Mouse (Mus musculus): ENCODE measurements around the gene Tomm20.
"Not testable (repeated sequence)": the region's sequence is repeated elsewhere in the genome, so short reads cannot be mapped to it uniquely, and the experiment has no call there.

The Tomm20 gene

GRCm38 (mm10) chr8:126945730-126946163 is at the start of gene Tomm20:
Gene Tomm20, minus strand, starts transcription at chr8:126945844.
- DNase-seq (ENCODE audit: low read depth, low spot score), result peak; percentile 96

GRCm38 (mm10) chr8:126994506-126994905 is 48.9 kb upstream of the Tomm20 start:
- DNase-seq (ENCODE audit: low read depth, low spot score), result no peak

- DNase-seq (ENCODE audit: low read depth, low spot score), result no peak
Measured at GRCm38 (mm10) chr8:126989363-126990153, 43.9 kb upstream of the Tomm20 start.

DNA sequence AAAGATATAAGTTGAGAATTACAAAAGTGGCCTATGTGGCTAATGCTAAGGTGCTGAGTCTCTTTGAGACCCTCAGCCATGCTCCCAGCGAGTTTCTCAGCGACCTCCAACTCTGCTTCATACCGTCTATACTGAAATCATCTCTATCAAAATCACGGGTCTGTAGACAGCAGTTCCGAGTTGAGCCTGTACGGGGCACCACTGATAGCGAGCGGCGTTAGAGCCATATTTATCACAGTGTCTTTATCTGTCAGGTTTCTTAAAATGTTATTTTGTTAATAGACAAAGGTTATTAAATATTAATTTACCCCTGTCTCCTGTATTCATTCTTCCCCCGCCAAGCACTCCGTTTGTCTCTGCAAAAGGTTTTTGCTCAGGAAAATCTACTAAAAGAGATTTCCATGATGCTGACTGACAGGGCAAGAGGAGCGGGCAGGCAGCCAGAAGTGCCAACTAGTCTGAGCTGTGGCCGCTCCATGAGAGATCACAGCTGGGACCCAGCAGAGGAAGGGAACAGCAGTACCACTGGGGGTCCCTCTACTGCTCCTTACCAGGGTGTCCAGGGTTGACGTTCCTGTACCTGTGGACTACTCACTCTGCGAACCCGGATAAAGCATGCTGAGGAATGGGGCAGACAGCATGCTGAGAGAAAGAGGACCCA is 42.8 kb upstream of the Tomm20 start:
- no peak for DNase-seq (ENCODE audit: low read depth, low spot score)

- peak; percentile 82 for DNase-seq (ENCODE audit: low read depth, low spot score)
Measured at GRCm38 (mm10) chr8:126986495-126986894, 40.9 kb upstream of the Tomm20 start.

DNA sequence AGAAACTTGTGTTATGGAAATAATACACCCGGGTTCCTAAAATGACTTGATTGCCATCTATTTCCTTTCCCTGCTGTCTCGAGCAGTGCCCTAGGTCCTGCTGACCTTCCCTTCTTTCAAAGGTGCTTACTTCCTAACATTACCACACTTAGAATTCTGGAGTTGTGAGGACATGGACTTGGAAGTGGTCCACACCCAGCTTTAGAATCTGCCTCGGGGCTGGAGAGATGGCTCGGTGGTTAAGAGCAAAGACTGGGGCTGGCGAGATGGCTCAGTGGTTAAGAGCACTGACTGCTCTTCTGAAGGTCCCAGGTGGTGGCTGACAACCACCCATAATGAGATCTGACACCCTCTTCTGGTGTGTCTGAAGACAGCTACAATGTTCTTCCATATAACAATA is 34.4 kb upstream of the Tomm20 start:
- DNase-seq (ENCODE audit: low read depth, low spot score), result no peak

- no peak for DNase-seq (ENCODE audit: low read depth, low spot score)
Measured at GRCm38 (mm10) chr8:126979091-126979920, 33.7 kb upstream of the Tomm20 start.

- DNase-seq (ENCODE audit: low read depth, low spot score), result not testable (repeated sequence)
Measured at GRCm38 (mm10) chr8:126978535-126978934, 32.9 kb upstream of the Tomm20 start.

GRCm38 (mm10) chr8:126978028-126978427 is 32.4 kb upstream of the Tomm20 start:
- DNase-seq (ENCODE audit: low read depth, low spot score), result no peak

- DNase-seq (ENCODE audit: low read depth, low spot score), result no peak
Measured at GRCm38 (mm10) chr8:126976608-126977348, 31.1 kb upstream of the Tomm20 start.

GRCm38 (mm10) chr8:126975706-126976105 is 30.1 kb upstream of the Tomm20 start:
- peak; percentile 41 for DNase-seq (ENCODE audit: low read depth, low spot score)

DNA sequence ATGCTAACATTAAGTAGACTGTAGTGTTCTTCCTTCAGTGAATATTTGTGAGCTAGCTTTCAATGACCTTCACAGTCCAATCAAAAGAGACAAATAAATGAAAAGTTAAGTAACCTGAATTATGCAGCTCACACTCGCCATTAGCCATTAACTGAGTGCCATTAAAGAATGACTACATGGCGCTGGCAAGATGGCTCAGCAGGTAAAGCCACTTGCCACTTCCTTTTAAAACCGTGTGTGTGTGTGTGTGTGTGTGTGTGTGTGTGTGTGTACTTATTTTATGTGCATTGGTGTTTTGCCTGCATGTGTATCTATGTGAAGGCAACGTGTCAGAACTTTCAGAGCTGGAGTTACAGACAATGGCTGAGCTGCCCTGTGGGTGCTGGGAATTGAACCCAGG is 28.9 kb upstream of the Tomm20 start:
- no peak for DNase-seq (ENCODE audit: low read depth, low spot score)

DNA sequence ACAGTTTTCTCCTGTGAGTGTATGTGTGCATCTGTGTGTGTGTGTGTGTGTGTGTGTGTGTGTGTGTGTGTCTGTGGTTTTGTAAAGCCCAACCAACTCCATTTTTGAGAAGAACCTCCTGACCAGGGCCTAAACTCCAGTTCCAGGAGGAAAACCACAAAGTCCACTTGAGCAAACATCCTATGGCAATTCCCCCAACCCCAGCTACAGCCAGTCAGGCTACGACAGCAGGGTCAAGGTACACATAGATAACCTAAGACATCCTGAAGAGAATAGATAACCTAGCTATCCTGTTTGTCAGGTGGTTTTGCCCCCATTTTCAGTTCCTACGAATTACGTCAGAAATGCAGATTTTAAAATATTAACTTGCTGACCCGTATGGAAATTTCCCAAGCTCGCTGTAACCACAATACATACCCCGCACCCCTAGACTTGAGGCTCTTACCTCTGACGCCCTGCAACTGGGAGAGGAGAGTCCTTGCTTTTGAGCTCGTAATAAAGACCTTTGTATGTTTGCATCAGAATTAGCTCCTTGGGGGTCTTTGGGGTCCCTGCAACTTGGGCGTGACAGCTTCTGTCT is 28.1 kb upstream of the Tomm20 start:
- no peak for DNase-seq (ENCODE audit: low read depth, low spot score)

DNA sequence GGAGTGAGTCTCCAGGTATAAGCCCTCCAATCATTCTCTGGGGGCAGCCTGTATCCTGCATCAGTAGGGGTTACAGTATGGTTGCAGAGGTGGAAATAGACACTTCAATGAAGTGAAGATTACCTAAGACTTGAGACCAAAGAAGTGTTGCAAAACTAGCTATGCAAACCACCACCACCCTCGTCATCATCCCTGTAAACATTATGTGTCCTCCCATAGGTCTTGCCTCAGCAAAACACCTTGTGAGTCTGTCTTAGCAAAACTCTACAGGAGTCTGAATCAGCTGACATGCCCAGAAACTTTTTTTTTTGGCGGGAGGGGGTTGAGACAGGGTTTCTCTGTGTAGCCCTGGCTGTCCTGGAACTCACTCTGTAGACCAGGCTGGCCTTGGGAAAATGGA is 27.0 kb upstream of the Tomm20 start:
- no peak for DNase-seq (ENCODE audit: low read depth, low spot score)

- no peak for DNase-seq (ENCODE audit: low read depth, low spot score)
Measured at GRCm38 (mm10) chr8:126972102-126972501, 26.5 kb upstream of the Tomm20 start.

DNA sequence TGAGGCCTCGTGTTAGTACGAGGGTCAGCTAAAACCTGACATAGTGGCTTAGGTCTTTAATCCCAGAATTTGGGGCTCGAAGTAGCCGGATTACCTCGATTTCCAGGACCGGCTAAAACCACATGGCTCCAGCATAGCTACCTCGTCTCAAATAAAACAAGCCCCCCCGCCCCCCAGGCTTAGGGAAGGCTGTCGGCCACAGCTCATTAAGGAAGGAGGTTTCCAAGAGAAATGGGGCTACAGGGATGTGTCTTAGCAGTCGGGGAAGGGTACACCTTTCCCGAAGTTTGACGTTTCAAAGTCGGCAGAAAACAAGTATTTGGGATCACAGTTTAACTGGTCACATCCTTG is 25.6 kb upstream of the Tomm20 start:
- no peak for DNase-seq (ENCODE audit: low read depth, low spot score)

GRCm38 (mm10) chr8:126970579-126971313 is 25.1 kb upstream of the Tomm20 start, which contains the start of gene Rbm34:
Gene Rbm34, minus strand, starts transcription at chr8:126971071.
- peak; percentile 91 for DNase-seq (ENCODE audit: low read depth, low spot score)

DNA sequence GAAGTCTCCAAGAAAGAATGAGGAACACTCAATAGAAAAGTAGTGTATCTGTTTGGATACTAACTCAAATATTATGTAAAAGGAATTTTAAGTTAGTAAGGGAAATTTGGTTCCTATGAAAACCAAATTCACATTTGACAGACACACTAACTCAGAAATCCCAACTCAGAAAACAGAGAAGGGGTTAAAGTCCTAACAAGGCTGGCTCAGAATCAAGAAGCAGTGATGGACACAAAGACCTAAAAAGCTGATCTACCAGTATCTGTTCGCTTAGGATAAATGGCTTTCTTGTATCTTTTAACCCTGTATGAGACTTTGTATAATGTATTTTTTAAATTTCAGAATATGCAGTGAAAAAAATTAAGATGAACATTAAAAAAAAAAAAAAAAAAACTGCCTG is 23.9 kb upstream of the Tomm20 start:
- no peak for DNase-seq (ENCODE audit: low read depth, low spot score)

GRCm38 (mm10) chr8:126968107-126968506 is 22.5 kb upstream of the Tomm20 start:
- no peak for DNase-seq (ENCODE audit: low read depth, low spot score)

DNA sequence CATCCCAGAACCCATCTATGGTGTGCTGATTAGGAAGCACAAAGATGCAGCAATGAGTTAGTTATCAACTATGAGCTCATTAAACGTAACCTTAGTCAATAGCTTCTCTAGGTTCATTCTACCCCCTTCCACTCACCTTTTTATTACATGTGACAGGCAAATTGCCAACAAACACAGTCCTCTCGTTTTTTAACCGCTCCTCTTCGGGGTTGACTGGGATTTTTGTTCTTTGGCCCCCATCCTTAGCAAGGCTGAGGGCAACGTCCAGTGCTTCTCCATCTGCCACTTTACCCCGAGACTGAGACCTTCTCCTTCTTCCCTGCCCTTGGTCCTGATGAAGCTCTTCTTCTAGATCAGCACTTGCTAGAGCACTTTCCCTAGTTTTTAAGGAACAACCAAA is 19.6 kb upstream of the Tomm20 start:
- no peak for DNase-seq (ENCODE audit: low read depth, low spot score)
